Mouse (Mus musculus) heart, embryonic 14.5 days (tissue): ENCODE results near the gene Clip1. TPM values are rescaled to one million over a fixed set of nuclear protein-coding genes. Genes with fewer than 3 reads are reported as not detected.

ENCODE experiments used
- ATAC-seq: fragments of 200-750 bp; cut with Nextera tagmentation; 2 replicates; pipeline ENCODE4 v1.8.0; 2017; ENCODE audit warnings: low read depth, moderate TSS enrichment; ENCODE audit not compliant: insufficient number of reproducible peaks, insufficient read depth, low FRiP score
- H3K27ac ChIP-seq, 2 experiments: fragments of 200-500 bp in 1 of 2; fragments of 300-500 bp in 1 of 2; sonication (generic) in 1 of 2; replicated peaks in 1 of 2; 2 replicates each; pipeline ENCODE4 v1.5.1; 2012 to 2014; ENCODE audit warnings: low read depth in 2 of 2, low read length in 2 of 2, control low read depth in 1 of 2, mild to moderate bottlenecking in 1 of 2, mixed read lengths in 1 of 2; ENCODE audit not compliant: control insufficient read depth in 1 of 2, insufficient read depth in 1 of 2
- H3K27me3 ChIP-seq: fragments of 300-500 bp; sonication (generic); 2 replicates; pipeline ENCODE4 v1.6.1; 2014; ENCODE audit warnings: mild to moderate bottlenecking, low read length, control low read depth; ENCODE audit not compliant: control insufficient read depth, insufficient read depth
- H3K36me3 ChIP-seq: fragments of 300-500 bp; sonication (generic); 2 replicates; pipeline ENCODE4 v1.6.1; 2014; ENCODE audit warnings: mild to moderate bottlenecking, control low read depth, low read length, mixed read lengths; ENCODE audit not compliant: control insufficient read depth, insufficient read depth
- H3K4me1 ChIP-seq, 2 experiments: fragments of 200-500 bp in 1 of 2; fragments of 300-500 bp in 1 of 2; sonication (generic) in 1 of 2; 2 replicates each; pipeline ENCODE4 v1.6.1; 2012 to 2014; ENCODE audit warnings: low read length in 2 of 2, control low read depth in 1 of 2, mixed read lengths in 1 of 2; ENCODE audit not compliant: control insufficient read depth in 2 of 2, insufficient read depth in 2 of 2
- H3K4me2 ChIP-seq: fragments of 300-500 bp; sonication (generic); 2 replicates; pipeline ENCODE4 v1.6.1; 2014; ENCODE audit warnings: mild to moderate bottlenecking, low read length
- H3K4me3 ChIP-seq, 2 experiments: fragments of 200-500 bp in 1 of 2; fragments of 300-500 bp in 1 of 2; sonication (generic) in 1 of 2; 2 replicates each; pipeline ENCODE4 v1.5.1; 2012 to 2014; ENCODE audit warnings: low read length in 2 of 2, mild to moderate bottlenecking in 2 of 2, control low read depth in 1 of 2, low read depth in 1 of 2, moderate library complexity in 1 of 2; ENCODE audit not compliant: control insufficient read depth in 1 of 2, insufficient read depth in 1 of 2
- H3K9ac ChIP-seq: fragments of 300-500 bp; sonication (generic); 2 replicates; pipeline ENCODE4 v1.6.1; 2014; ENCODE audit warnings: mild to moderate bottlenecking, low read length
- H3K9me3 ChIP-seq: fragments of 300-500 bp; sonication (generic); 2 replicates; pipeline ENCODE4 v1.6.1; 2016; ENCODE audit warnings: low read length, control low read depth; ENCODE audit not compliant: control insufficient read depth
- WGBS: fragments of 180-500 bp; shearing (Covaris S2); extraction: QIAGEN DNeasy Blood & Tissue Kit; methylation state at CpG from one replicate; pipeline ENCODE4 v1.1.7; 2014; 5-methylcytosine and 5-hydroxymethylcytosine counted together
- polyA plus RNA-seq: library from polyadenylated mRNA; unstranded; fragments of >200 nt; fragmentation: Nextera tagmentation; extraction: Ambion mirVana; gene quantifications from 2 replicates; pipeline ENCODE4 v1.2.1, GENCODE M21; 2014

Clip1 gene
- polyA plus RNA-seq, 1 experiment from 2014 or later: 50.5 TPM

GRCm38 (mm10) chr5:123528641-123529040 lies 155.8 kb downstream of the Clip1 start:
- Histone ChIP-seq H3K4me3 (no peak overlapping the region), H3K36me3 (peaks cover 67% of the 10 kb centered on the region), H3K27ac (no peak overlapping the region), H3K4me2 (no peak overlapping the region), H3K4me1 (peaks cover 3 to 5% of the 10 kb centered on the region in 2 experiments; a peak in 2 of 4 replicates), H3K9ac (no peak overlapping the region), H3K27me3 (no peaks in the 10 kb centered on the region), H3K9me3 (no peaks in the 10 kb centered on the region)
- WGBS: 61% methylated on average over 7 of the region's 7 CpGs
- ATAC-seq: no peak

Other genes with a start within 250 kb of the Clip1 start
- not detected in 2 replicates for gene Lrrc43, start 195.3 kb downstream of the Clip1 start, polyA plus RNA-seq
- not detected in 2 replicates for gene Il31, start 195.1 kb downstream of the Clip1 start, polyA plus RNA-seq
- 0.40 and 0.41 TPM in 2 replicates for gene B3gnt4, start 174.2 kb downstream of the Clip1 start, polyA plus RNA-seq
- 100 and 104 TPM in 2 replicates for gene Diablo, start 160.4 kb downstream of the Clip1 start, polyA plus RNA-seq
- gene Gm49027, start 159.1 kb downstream of the Clip1 start, polyA plus RNA-seq: 0.31 and 0.57 TPM in 2 replicates
- 23.7 and 26.2 TPM in 2 replicates for gene Vps33a, start 111.6 kb downstream of the Clip1 start, polyA plus RNA-seq
- gene Zcchc8, start 36.5 kb upstream of the Clip1 start, polyA plus RNA-seq: 57.0 and 63.1 TPM in 2 replicates
- gene Rsrc2, start 64.8 kb upstream of the Clip1 start, polyA plus RNA-seq: 77.3 and 80.5 TPM in 2 replicates
- gene Kntc1, start 65.1 kb upstream of the Clip1 start, polyA plus RNA-seq: 19.4 and 23.1 TPM in 2 replicates
- gene Hcar2, start 180.9 kb upstream of the Clip1 start, polyA plus RNA-seq: not detected in 2 replicates
- 0.32 TPM in 1 of 2 replicates, not detected in the other for gene Hcar1, start 195.4 kb upstream of the Clip1 start, polyA plus RNA-seq
- 89.2 and 89.5 TPM in 2 replicates for gene Denr, start 222.6 kb upstream of the Clip1 start, polyA plus RNA-seq
- gene Gm43518, start 242.8 kb upstream of the Clip1 start, polyA plus RNA-seq: 1.4 and 2.8 TPM in 2 replicates
- 5.1 and 6.2 TPM in 2 replicates for gene Ccdc62, start 246.1 kb upstream of the Clip1 start, polyA plus RNA-seq